Mouse (Mus musculus): ENCODE data around the gene Hnrnpl.

DNA sequence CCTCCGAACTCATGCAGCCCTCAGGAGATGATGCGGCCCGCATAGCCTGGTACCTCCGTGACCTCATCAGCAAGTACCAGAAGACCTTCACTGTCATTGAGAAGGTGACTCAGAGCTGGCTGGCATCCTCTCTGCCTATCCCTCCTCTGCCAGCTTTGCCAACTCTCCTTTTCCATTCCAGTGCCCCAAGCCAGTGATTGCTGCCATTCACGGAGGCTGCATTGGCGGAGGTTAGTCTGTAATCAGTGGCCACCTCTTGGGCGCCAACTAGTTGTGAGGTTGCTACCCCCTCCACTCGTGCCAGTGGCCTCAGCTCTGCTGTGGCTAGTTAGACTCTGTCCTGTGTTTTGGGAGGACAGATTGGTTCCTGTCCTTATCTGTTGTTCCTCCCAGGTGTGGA is 21.5 kb downstream of the Hnrnpl start:
- no peak for TF ChIP-seq EP300 (IDR thresholded peaks at IDR 0.05; ENCODE audit: low read depth)
- TF ChIP-seq CTCF (IDR thresholded peaks at IDR 0.05; ENCODE audit: low read depth), result no peak
